Mouse (Mus musculus): ENCODE results near the gene Gm36864. TPM values are rescaled to one million over a fixed set of nuclear protein-coding genes. Genes with fewer than 3 reads are reported as not detected.
A peak's percentile ranks its signal among the peaks of the same experiment; 100 is the strongest.
"Not testable (repeated sequence)": the region's sequence is repeated elsewhere in the genome, so short reads cannot be mapped to it uniquely, and the experiment has no call there.

The Gm36864 gene
- not detected in 2 replicates for polyA plus RNA-seq (2014; fragmentation: Nextera tagmentation; extraction: Ambion mirVana)

DNA sequence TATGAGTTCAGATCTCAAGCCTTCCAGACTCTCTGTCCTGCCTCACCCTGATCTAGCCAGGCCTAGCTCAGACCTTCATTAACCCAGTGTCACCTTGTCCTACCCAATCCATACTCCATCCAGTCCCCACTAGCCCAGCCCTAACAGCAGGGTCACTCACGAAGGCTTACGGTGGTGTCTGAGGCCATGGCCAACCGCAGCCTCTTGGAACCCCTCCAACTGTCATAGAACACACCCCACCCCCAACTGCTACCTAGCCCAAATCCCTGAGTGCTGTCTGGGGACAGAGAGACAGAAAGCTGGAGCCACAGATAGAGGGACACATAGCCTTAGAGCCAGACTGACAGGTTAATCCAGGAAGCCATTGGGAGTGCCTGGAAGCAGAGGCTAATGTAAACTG is at the start of gene Gm36864:
Gene Gm36864 (plus strand): TSS at position 269 of the 400 bp plus-strand sequence.
- no peak for TF ChIP-seq CTCF (IDR thresholded peaks at IDR 0.05; ENCODE audit: low read depth)
- Histone ChIP-seq H3K4me3 (ENCODE audit: low read depth, low read length) (no peak within 1 kb of the TSS), H3K4me2 (no peak within 1 kb of the TSS), H3K4me1 (ENCODE audit: insufficient read depth) (no peaks in the 10 kb centered on the region), H3K27me3 (ENCODE audit: insufficient read depth, low read length) (no peaks in the 10 kb centered on the region), H3K27ac (ENCODE audit: low read depth) (no peak within 1 kb of the TSS), H3K36me3 (ENCODE audit: insufficient read depth) (no peaks in the 10 kb centered on the region), H3K9ac (no peak within 1 kb of the TSS), H3K9me3 (ENCODE audit: low read depth, low read length) (no peaks in the 10 kb centered on the region)
- WGBS, result 61% methylated on average over 3 of the region's 3 CpGs
- no peak for ATAC-seq (ENCODE audit: insufficient read depth)
- DNase-seq, result no peak

GRCm38 (mm10) chr7:44186516-44186915 is 49.5 kb upstream of the Gm36864 start:
- H3K9ac ChIP-seq; ATAC-seq (ENCODE audit: insufficient read depth); H3K4me2 ChIP-seq; H3K36me3 ChIP-seq (ENCODE audit: insufficient read depth); H3K4me1 ChIP-seq (ENCODE audit: insufficient read depth); H3K27me3 ChIP-seq (ENCODE audit: insufficient read depth, low read length); H3K27ac ChIP-seq (ENCODE audit: low read depth); H3K4me3 ChIP-seq (ENCODE audit: low read depth, low read length); H3K9me3 ChIP-seq (ENCODE audit: low read depth, low read length): not testable (repeated sequence)
- DNase-seq, result peak; percentile 1
- 52% methylated on average over 8 of the region's 8 CpGs for whole genome bisulfite sequencing

DNA sequence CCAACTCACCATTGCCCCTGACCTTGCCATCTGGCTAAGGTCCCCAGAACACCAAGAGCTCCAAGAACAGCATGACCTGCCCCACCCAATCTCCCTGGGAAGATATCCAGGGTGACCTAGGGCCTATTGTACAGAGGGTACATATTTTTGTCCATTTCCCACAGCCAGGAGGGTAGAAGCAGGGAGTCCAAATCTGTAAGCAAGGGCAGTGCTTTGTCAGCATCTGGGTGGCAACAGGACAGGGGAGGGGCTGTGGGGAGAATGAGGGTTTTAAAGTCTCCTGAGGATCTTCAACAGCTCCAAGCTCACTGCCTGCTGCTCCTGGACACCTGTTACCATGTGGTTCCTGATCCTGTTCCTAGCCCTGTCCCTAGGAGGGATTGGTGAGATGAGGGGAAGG is 48.0 kb upstream of the Gm36864 start, which contains the start of gene Klk1b24:
Gene Klk1b24 (plus strand): TSS at position 301 of the 400 bp plus-strand sequence.
- H3K27ac ChIP-seq (ENCODE audit: low read depth); ATAC-seq (ENCODE audit: insufficient read depth); H3K4me2 ChIP-seq; H3K36me3 ChIP-seq (ENCODE audit: insufficient read depth); H3K4me3 ChIP-seq (ENCODE audit: low read depth, low read length); H3K27me3 ChIP-seq (ENCODE audit: insufficient read depth, low read length); H3K9me3 ChIP-seq (ENCODE audit: low read depth, low read length); H3K4me1 ChIP-seq (ENCODE audit: insufficient read depth); DNase-seq; H3K9ac ChIP-seq: not testable (repeated sequence)

DNA sequence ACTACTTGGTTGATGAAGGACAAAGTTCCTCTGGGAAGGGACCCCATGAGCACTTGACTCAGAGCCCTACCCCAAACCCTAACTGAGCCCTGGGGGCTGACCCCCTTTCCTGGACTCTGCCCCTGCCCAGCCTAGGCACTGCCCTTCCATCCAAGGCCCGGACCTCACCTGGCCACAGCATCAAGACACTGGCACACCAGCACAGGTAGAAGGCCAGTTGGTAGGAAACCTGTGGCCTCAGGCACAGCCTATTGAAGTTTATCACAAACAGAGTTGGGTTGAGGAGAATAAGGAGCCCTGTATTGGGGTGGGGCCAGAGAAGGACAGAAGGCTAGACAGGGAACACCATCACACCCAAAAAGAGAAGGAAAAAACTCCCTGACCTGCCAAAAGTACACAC is 42.5 kb upstream of the Gm36864 start:
- DNase-seq; H3K4me1 ChIP-seq (ENCODE audit: insufficient read depth); ATAC-seq (ENCODE audit: insufficient read depth); H3K4me2 ChIP-seq; H3K27me3 ChIP-seq (ENCODE audit: insufficient read depth, low read length); H3K36me3 ChIP-seq (ENCODE audit: insufficient read depth); H3K27ac ChIP-seq (ENCODE audit: low read depth); H3K4me3 ChIP-seq (ENCODE audit: low read depth, low read length); H3K9me3 ChIP-seq (ENCODE audit: low read depth, low read length); H3K9ac ChIP-seq: not testable (repeated sequence)
- WGBS, result 87% methylated on average over 1 of the region's 1 CpGs

- no peaks in the 10 kb centered on the region for H3K36me3 ChIP-seq (ENCODE audit: insufficient read depth)
- no peaks in the 10 kb centered on the region for H3K27me3 ChIP-seq (ENCODE audit: insufficient read depth, low read length)
- no peaks in the 10 kb centered on the region for H3K9me3 ChIP-seq (ENCODE audit: low read depth, low read length)
- DNase-seq (no peak), ATAC-seq (ENCODE audit: insufficient read depth) (no peak)
- WGBS, result 63% methylated on average over 3 of the region's 3 CpGs
- TF ChIP-seq CTCF (IDR thresholded peaks at IDR 0.05; ENCODE audit: low read depth), result no peak
- H3K4me2 ChIP-seq, result no peak within 1 kb of the TSS
- no peaks in the 10 kb centered on the region for H3K4me1 ChIP-seq (ENCODE audit: insufficient read depth)
- H3K9ac ChIP-seq, result no peak within 1 kb of the TSS
- no peak within 1 kb of the TSS for H3K4me3 ChIP-seq (ENCODE audit: low read depth, low read length)
- no peak within 1 kb of the TSS for H3K27ac ChIP-seq (ENCODE audit: low read depth)
Measured at GRCm38 (mm10) chr7:44197891-44198290, 38.1 kb upstream of the Gm36864 start, which contains the start of gene Klk1b3. Gene Klk1b3 (plus strand): TSS chr7:44198191.

GRCm38 (mm10) chr7:44207135-44207534 is 28.8 kb upstream of the Gm36864 start, which contains the start of gene Klk1b4:
Gene Klk1b4 (plus strand): TSS chr7:44207435.
- ATAC-seq (ENCODE audit: insufficient read depth); H3K4me1 ChIP-seq (ENCODE audit: insufficient read depth); H3K27me3 ChIP-seq (ENCODE audit: insufficient read depth, low read length); H3K4me3 ChIP-seq (ENCODE audit: low read depth, low read length); H3K9me3 ChIP-seq (ENCODE audit: low read depth, low read length); DNase-seq; H3K36me3 ChIP-seq (ENCODE audit: insufficient read depth); H3K27ac ChIP-seq (ENCODE audit: low read depth); H3K9ac ChIP-seq; H3K4me2 ChIP-seq: not testable (repeated sequence)
- 32% methylated on average over 3 of the region's 3 CpGs for WGBS

- no peaks in the 10 kb centered on the region for H3K36me3 ChIP-seq (ENCODE audit: insufficient read depth)
- H3K27me3 ChIP-seq (ENCODE audit: insufficient read depth, low read length), result no peaks in the 10 kb centered on the region
- H3K4me3 ChIP-seq (ENCODE audit: low read depth, low read length), result no peak overlapping the region
- no peak overlapping the region for H3K27ac ChIP-seq (ENCODE audit: low read depth)
- DNase-seq (no peak), ATAC-seq (ENCODE audit: insufficient read depth) (no peak)
- no peak overlapping the region for H3K4me2 ChIP-seq
- 74% methylated on average over 3 of the region's 3 CpGs for WGBS
- H3K9ac ChIP-seq, result no peak overlapping the region
- H3K9me3 ChIP-seq (ENCODE audit: low read depth, low read length), result no peaks in the 10 kb centered on the region
- no peaks in the 10 kb centered on the region for H3K4me1 ChIP-seq (ENCODE audit: insufficient read depth)
- no peak for TF ChIP-seq CTCF (IDR thresholded peaks at IDR 0.05; ENCODE audit: low read depth)
Measured at GRCm38 (mm10) chr7:44208307-44208706, 27.7 kb upstream of the Gm36864 start.

DNA sequence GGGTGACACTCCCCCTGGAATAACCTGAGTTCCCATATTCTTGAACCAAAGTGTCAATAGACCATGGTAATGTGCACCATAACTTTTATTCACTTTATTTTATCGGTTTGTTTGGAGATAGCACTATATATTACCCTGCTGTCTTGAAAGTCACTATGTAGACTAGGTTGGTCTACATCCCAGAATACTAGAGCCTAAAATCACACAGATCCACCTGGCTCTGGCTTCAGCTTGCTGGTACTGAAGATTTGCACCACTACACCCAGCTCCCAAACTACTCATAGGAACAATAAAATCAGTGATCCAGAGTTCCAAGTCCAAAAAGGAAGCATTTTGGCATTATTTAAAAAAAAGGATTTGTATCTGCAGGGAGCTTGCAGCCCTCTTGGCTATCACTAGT is 20.3 kb upstream of the Gm36864 start, which contains the start of gene Klk1b5:
Gene Klk1b5 (plus strand): TSS at position 301 of the 400 bp plus-strand sequence.
- TF ChIP-seq CTCF (IDR thresholded peaks at IDR 0.05; ENCODE audit: low read depth), result no peak
- Histone ChIP-seq H3K9me3 (ENCODE audit: low read depth, low read length) (no peaks in the 10 kb centered on the region), H3K27ac (ENCODE audit: low read depth) (no peak within 1 kb of the TSS), H3K27me3 (ENCODE audit: insufficient read depth, low read length) (no peaks in the 10 kb centered on the region), H3K4me1 (ENCODE audit: insufficient read depth) (no peaks in the 10 kb centered on the region), H3K4me3 (ENCODE audit: low read depth, low read length) (no peak within 1 kb of the TSS), H3K36me3 (ENCODE audit: insufficient read depth) (no peaks in the 10 kb centered on the region), H3K9ac (no peak within 1 kb of the TSS), H3K4me2 (no peak within 1 kb of the TSS)
- no peak for DNase-seq
- WGBS, result 72% methylated on average over 1 of the region's 1 CpGs
- ATAC-seq (ENCODE audit: insufficient read depth), result no peak

DNA sequence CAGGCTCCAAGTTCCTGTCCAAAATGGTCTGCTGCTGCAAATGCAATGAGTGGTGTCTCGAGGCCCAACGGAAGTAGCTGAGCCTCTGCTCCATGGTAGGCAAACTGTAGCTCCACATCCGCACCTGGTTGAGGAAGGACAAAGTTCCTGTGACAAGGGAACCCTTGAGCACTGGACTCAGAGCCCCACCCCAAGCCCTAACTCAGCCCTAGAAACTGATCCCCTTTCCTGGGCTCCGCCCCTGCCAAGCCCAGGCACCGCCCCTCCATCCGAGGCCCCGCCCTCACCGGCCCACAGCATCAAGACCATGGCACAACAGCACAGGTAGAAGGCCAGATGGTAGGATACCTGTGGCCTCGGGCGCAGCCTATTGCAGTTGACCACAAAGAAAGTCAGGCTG is 14.4 kb upstream of the Gm36864 start:
- not testable (repeated sequence) for DNase-seq; H3K9me3 ChIP-seq (ENCODE audit: low read depth, low read length); H3K27me3 ChIP-seq (ENCODE audit: insufficient read depth, low read length); ATAC-seq (ENCODE audit: insufficient read depth); H3K4me2 ChIP-seq; H3K4me1 ChIP-seq (ENCODE audit: insufficient read depth); H3K4me3 ChIP-seq (ENCODE audit: low read depth, low read length); H3K9ac ChIP-seq; H3K36me3 ChIP-seq (ENCODE audit: insufficient read depth); H3K27ac ChIP-seq (ENCODE audit: low read depth)
- 64% methylated on average over 8 of the region's 10 CpGs for WGBS

GRCm38 (mm10) chr7:44222335-44222734 is 13.6 kb upstream of the Gm36864 start:
- H3K27me3 ChIP-seq (ENCODE audit: insufficient read depth, low read length); H3K4me1 ChIP-seq (ENCODE audit: insufficient read depth); H3K9ac ChIP-seq; H3K4me2 ChIP-seq; ATAC-seq (ENCODE audit: insufficient read depth); H3K36me3 ChIP-seq (ENCODE audit: insufficient read depth); H3K27ac ChIP-seq (ENCODE audit: low read depth); H3K4me3 ChIP-seq (ENCODE audit: low read depth, low read length); DNase-seq; H3K9me3 ChIP-seq (ENCODE audit: low read depth, low read length): not testable (repeated sequence)
- WGBS, result 60% methylated on average over 6 of the region's 6 CpGs

All from lung, embryonic 14.5 days (tissue).